Mouse (Mus musculus): ENCODE results near the gene Neu3.

- TF ChIP-seq SIN3A (IDR thresholded peaks at IDR 0.05; ENCODE audit: low read length) = no peak
- TF ChIP-seq MAX (IDR thresholded peaks at IDR 0.05; ENCODE audit: low read length) = no peak
- no peak for TF ChIP-seq EP300 (IDR thresholded peaks at IDR 0.05; ENCODE audit: low read length)
- no peak for TF ChIP-seq ZKSCAN1 (IDR thresholded peaks at IDR 0.05; ENCODE audit: borderline replicate concordance, low read depth, low read length)
- no peak for TF ChIP-seq CTCF (conservative IDR thresholded peaks at IDR 0.05 in 1 of 2, IDR thresholded peaks at IDR 0.05 in 1 of 2; ENCODE audit: low read depth in 2 of 2, low read length in 2 of 2)
- TF ChIP-seq MYC (IDR thresholded peaks at IDR 0.05; ENCODE audit: low read depth, low read length) = no peak
- TF ChIP-seq ZNF384 (IDR thresholded peaks at IDR 0.05; ENCODE audit: low read depth, low read length) = no peak
- TF ChIP-seq ZC3H11A (IDR thresholded peaks at IDR 0.05; ENCODE audit: low read depth, low read length) = no peak
- no peak for TF ChIP-seq JUN (IDR thresholded peaks at IDR 0.05; ENCODE audit: insufficient read depth, low read depth, low read length)
- no peak for TF ChIP-seq JUND (conservative IDR thresholded peaks at IDR 0.05; ENCODE audit: low read depth, low read length)
- TF ChIP-seq POLR2A (IDR thresholded peaks at IDR 0.05; ENCODE audit: low read depth, low read length) = no peak
- TF ChIP-seq USF2 (conservative IDR thresholded peaks at IDR 0.05; ENCODE audit: low read depth, low read length) = no peak
- TF ChIP-seq USF1 (IDR thresholded peaks at IDR 0.05; ENCODE audit: low read depth, low read length) = no peak
- no peak for TF ChIP-seq MAZ (IDR thresholded peaks at IDR 0.05; ENCODE audit: low read depth, low read length)
Observed at GRCm38 (mm10) chr7:99788563-99788962, 39.7 kb downstream of the Neu3 start.

All from CH12.LX (cell line).